Mouse (Mus musculus) heart, postnatal 0 days (tissue): ENCODE data around the gene F2rl2. TPM values are rescaled to one million over a fixed set of nuclear protein-coding genes. Genes with fewer than 3 reads are reported as not detected.

ENCODE experiments used
- ATAC-seq: fragments of 200-750 bp; cut with Nextera tagmentation; 2 replicates; pipeline ENCODE4 v1.8.0; 2017; ENCODE audit warnings: low read depth, moderate number of reproducible peaks, moderate library complexity; ENCODE audit not compliant: insufficient read depth
- DNase-seq: peaks from one replicate; pipeline ENCODE4 v3.0.0-alpha.2; 2016; ENCODE audit warnings: low spot score
- H3K27ac ChIP-seq: fragments of 300-500 bp; sonication (generic); 2 replicates; pipeline ENCODE4 v1.5.1; 2014; ENCODE audit warnings: low read depth, mild to moderate bottlenecking
- H3K27me3 ChIP-seq: fragments of 300-500 bp; sonication (generic); 2 replicates; pipeline ENCODE4 v1.6.1; 2014; ENCODE audit warnings: low read length, mixed read lengths; ENCODE audit not compliant: control insufficient read depth, insufficient read depth
- H3K36me3 ChIP-seq: fragments of 300-500 bp; sonication (generic); replicated peaks from 2 replicates; pipeline ENCODE4 v1.6.1; 2014; ENCODE audit warnings: low read length, mixed read lengths; ENCODE audit not compliant: control insufficient read depth, insufficient read depth
- H3K4me1 ChIP-seq: fragments of 300-500 bp; sonication (generic); 2 replicates; pipeline ENCODE4 v1.6.1; 2014; ENCODE audit warnings: antibody characterized with exemption; ENCODE audit not compliant: control insufficient read depth, insufficient read depth
- H3K4me2 ChIP-seq: fragments of 300-500 bp; sonication (generic); 2 replicates; pipeline ENCODE4 v1.6.1; 2014; ENCODE audit warnings: low read depth, mild to moderate bottlenecking, low read length, moderate library complexity
- H3K4me3 ChIP-seq: fragments of 300-500 bp; sonication (generic); 2 replicates; pipeline ENCODE4 v1.5.1; 2014; ENCODE audit warnings: low read depth, low read length
- H3K9ac ChIP-seq: fragments of 300-500 bp; sonication (generic); replicated peaks from 2 replicates; pipeline ENCODE4 v1.6.1; 2014; ENCODE audit warnings: low read depth, low read length, mixed read lengths
- H3K9me3 ChIP-seq: fragments of 300-500 bp; sonication (generic); replicated peaks from 2 replicates; pipeline ENCODE4 v1.6.1; 2016; ENCODE audit warnings: low read length; ENCODE audit not compliant: control insufficient read depth
- CTCF ChIP-seq: IDR thresholded peaks from 2 replicates; pipeline ENCODE4 v1.5.1; 2016; ENCODE audit warnings: antibody characterized with exemption, control low read depth, low read depth
- EP300 ChIP-seq: IDR thresholded peaks from 2 replicates; pipeline ENCODE4 v1.6.1; 2016; ENCODE audit warnings: antibody characterized with exemption, low read depth
- WGBS: fragments of 180-500 bp; shearing (Covaris S2); extraction: QIAGEN DNeasy Blood & Tissue Kit; methylation state at CpG from one replicate; pipeline ENCODE4 v1.1.7; 2014; 5-methylcytosine and 5-hydroxymethylcytosine counted together
- polyA plus RNA-seq: library from polyadenylated mRNA; unstranded; fragments of >200 nt; fragmentation: Nextera tagmentation; extraction: Ambion mirVana; gene quantifications from 2 replicates; pipeline ENCODE4 v1.2.1, GENCODE M21; 2015
- total RNA-seq: library from RNA; depleted of rRNA; stranded (reverse); fragments of >200 nt; gene quantifications from 2 replicates; pipeline ENCODE4 v1.2.3, GENCODE M21; 2014; ENCODE audit warnings: low replicate concordance; rRNA removed

F2rl2 gene
- not detected in 2 replicates for total RNA-seq
- polyA plus RNA-seq, result 0.05 and 0.18 TPM in 2 replicates

- Histone ChIP-seq H3K4me1 (no peaks in the 10 kb centered on the region; the same call in 1 of the 2 replicates), H3K9me3 (no peaks in the 10 kb centered on the region), H3K9ac (no peak within 1 kb of the TSS), H3K27me3 (no peaks in the 10 kb centered on the region), H3K36me3 (no peaks in the 10 kb centered on the region), H3K4me2 (no peak within 1 kb of the TSS), H3K27ac (no peak within 1 kb of the TSS), H3K4me3 (no peak within 1 kb of the TSS)
- ATAC-seq (no peak), DNase-seq (no peak)
- WGBS, result 52% methylated on average over 4 of the region's 4 CpGs
- TF ChIP-seq EP300 (no peak), CTCF (no peak)
Measured at GRCm38 (mm10) chr13:95696654-95697163, at the start of gene F2rl2. F2rl2 (plus strand) TSS chr13:95696853.

GRCm38 (mm10) chr13:95647248-95647647, 49.4 kb upstream of the F2rl2 start:
- no peak overlapping the region for H3K9ac ChIP-seq
- no peak for TF ChIP-seq CTCF
- TF ChIP-seq EP300, result no peak
- H3K4me2 ChIP-seq, result no peak overlapping the region
- no peaks in the 10 kb centered on the region for H3K9me3 ChIP-seq
- H3K27ac ChIP-seq, result peak overlapping the region; percentile 54
- H3K36me3 ChIP-seq, result no peaks in the 10 kb centered on the region
- H3K27me3 ChIP-seq, result no peaks in the 10 kb centered on the region
- no peak overlapping the region for H3K4me3 ChIP-seq
- DNase-seq, result no peak
- 50% methylated on average over 4 of the region's 4 CpGs for WGBS
- peak; percentile 22; the same call in 1 of the 2 replicates for ATAC-seq
- peaks cover 9% of the 10 kb centered on the region; the same call in 1 of the 2 replicates for H3K4me1 ChIP-seq

- H3K36me3 ChIP-seq, result no peaks in the 10 kb centered on the region
- no peaks in the 10 kb centered on the region for H3K27me3 ChIP-seq
- no peak overlapping the region for H3K4me3 ChIP-seq
- TF ChIP-seq EP300, result no peak
- no peak for TF ChIP-seq CTCF
- ATAC-seq (no peak), DNase-seq (no peak)
- no peak overlapping the region for H3K27ac ChIP-seq
- no peak overlapping the region for H3K9ac ChIP-seq
- H3K9me3 ChIP-seq, result no peaks in the 10 kb centered on the region
- 0 out of 2 replicates have a peak, but pooled peaks cover 3% of the 10 kb centered on the region for H3K4me1 ChIP-seq
- H3K4me2 ChIP-seq, result no peak overlapping the region
- 85% methylated on average over 3 of the region's 3 CpGs for WGBS
Measured at GRCm38 (mm10) chr13:95649941-95650340, 46.7 kb upstream of the F2rl2 start.

GRCm38 (mm10) chr13:95651870-95652668, 44.6 kb upstream of the F2rl2 start:
- WGBS, result 71% methylated on average over 7 of the region's 7 CpGs
- Histone ChIP-seq H3K9ac (no peak overlapping the region), H3K4me3 (no peak overlapping the region), H3K9me3 (no peaks in the 10 kb centered on the region), H3K4me1 (0 out of 2 replicates have a peak, but pooled peaks cover 10% of the 10 kb centered on the region), H3K4me2 (no peak overlapping the region), H3K27ac (no peak overlapping the region), H3K27me3 (no peaks in the 10 kb centered on the region), H3K36me3 (no peaks in the 10 kb centered on the region)
- no peak for DNase-seq
- no peak for ATAC-seq
- no peak for TF ChIP-seq CTCF
- TF ChIP-seq EP300, result no peak

GRCm38 (mm10) chr13:95653696-95654095, 43.0 kb upstream of the F2rl2 start:
- H3K27me3 ChIP-seq, result no peaks in the 10 kb centered on the region
- no peak overlapping the region for H3K4me2 ChIP-seq
- H3K27ac ChIP-seq, result no peak overlapping the region
- H3K36me3 ChIP-seq, result no peaks in the 10 kb centered on the region
- 70% methylated on average over 4 of the region's 4 CpGs for WGBS
- H3K4me1 ChIP-seq, result 0 out of 2 replicates have a peak, but pooled peaks cover 7% of the 10 kb centered on the region
- H3K9me3 ChIP-seq, result no peaks in the 10 kb centered on the region
- H3K4me3 ChIP-seq, result no peak overlapping the region
- no peak for DNase-seq
- TF ChIP-seq CTCF (no peak), EP300 (no peak)
- no peak for ATAC-seq
- no peak overlapping the region for H3K9ac ChIP-seq
